Mouse (Mus musculus) Muller cell, postnatal 12 days (primary cell): ENCODE measurements at regions not wholly inside any gene's neighbourhood (a gene's known extent, or its start where the extent isn't known, plus 50 kb on each side); places are given as distances from the start of the nearest gene placed in this dataset.

Experiments used
- DNase-seq: peaks from one replicate; pipeline ENCODE4 v3.0.0-alpha.2; 2015; ENCODE audit errors: inconsistent ontology term

DNA sequence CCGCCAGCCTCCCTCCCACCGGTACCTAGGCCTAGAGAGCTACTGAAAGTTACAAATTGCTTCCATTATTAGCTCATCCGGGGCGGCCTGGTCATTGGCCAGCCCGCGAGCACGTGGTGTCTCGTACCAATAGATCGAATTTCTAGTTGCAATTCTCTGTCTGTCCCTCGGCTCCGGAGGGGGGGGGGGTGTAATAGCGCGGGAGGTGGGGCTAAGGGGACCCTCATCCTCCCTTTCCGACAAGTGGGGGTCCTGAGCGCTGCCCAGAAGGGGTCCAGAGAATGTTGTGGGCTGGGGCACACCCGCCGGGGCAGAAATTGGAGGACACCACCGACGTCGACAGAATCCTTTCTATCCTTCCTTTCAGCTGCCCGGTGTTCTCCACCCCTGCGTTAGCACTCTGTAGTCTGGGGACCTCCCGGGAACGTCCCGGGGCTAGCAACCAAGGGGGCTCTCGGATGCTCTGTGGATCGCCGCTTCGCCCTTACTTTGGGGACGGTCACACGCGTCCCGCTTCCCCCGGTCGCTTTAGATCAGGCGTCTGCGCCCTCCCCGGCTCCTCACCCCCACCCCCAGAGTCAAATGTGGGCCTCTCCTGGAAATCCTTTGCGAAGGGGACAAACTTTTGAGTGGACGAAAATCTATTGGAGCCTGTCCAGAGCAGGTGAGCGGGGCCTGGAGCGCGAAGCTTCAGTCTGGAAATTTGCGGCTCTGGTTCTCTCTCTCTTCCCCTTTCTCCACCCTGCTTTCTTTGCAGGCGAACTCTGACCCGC, 64.6 kb downstream of the Smug1 start:
- peak; percentile 48 for DNase-seq

DNA sequence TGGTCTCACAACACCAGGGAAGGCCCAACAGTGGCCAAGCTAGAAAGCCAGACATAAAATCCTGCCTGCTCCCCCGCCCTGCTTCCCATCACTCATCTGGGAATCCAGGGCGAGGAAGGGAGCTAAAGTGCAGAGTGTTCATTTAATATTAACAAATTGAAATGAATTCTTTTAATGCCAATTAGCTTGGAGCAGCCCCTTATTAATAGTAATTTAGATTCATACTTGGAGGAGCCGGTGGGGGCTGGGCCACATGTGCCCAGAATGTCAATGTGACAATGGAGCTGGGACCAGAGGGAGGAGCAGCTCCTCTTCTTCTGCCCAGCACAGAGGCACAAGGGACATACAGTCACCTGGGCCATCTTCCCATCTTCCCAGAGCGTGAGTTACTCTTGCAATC, 66.8 kb downstream of the Smug1 start:
- no peak for DNase-seq

DNA sequence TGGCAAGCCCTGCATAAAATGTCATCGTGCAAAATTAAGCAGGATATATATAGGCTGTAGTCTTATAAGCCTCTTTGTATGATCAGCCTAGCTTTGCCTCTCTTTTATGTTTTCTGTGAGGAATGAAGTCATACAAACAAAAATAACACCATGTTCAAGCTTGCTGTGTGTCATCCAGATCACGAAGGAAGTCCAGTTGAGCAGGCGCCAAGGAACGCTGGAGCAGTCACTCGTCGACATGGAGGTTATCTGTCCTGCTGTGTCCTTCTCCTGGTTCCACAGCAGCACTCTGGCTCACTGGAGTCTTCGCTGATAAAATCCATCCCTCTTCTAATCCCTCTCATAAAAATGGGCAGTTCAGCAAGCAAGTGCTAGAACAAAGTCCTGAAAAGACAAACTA, 72.4 kb downstream of the Smug1 start:
- DNase-seq, result no peak

DNA sequence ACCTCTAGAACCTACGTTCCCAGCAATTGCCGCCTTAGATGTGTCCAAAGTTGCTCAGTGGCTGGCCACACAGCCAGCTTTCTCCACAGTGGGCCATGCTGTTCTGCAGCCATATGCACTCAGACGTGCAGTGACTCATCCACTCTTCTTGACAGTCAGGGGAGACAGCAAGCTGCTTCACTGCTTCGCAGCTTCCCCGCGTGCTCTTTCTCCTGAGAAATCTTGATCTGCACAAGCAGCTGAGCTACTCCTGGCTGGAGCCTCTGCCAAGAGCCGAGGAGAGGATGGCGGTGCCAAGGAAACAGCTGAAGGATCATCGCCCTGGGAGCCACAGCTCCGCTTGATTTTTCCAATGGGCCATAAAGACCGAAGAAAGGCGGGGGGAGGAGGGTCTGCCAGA, 73.2 kb downstream of the Smug1 start:
- peak; percentile 27 for DNase-seq

DNA sequence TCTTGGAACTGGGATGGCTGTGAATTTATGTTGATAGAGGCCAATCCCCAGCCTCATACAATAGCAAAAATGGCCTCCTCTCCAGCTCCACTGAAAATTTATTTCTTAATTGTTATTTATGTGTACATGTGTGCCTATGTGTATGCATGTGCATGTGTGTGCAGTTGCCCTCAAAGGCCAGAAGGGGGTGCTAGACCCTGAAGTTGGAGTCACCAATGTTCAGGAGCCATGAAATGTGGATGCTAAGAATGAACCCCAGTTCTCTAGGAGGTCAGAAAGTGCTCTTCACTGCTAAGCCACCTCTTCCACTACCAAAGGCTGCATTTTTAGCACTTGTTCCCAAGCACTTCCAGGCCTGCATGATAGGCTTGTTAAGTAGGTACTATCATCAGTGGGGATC, 73.8 kb downstream of the Hoxc4 start:
- no peak for DNase-seq

DNA sequence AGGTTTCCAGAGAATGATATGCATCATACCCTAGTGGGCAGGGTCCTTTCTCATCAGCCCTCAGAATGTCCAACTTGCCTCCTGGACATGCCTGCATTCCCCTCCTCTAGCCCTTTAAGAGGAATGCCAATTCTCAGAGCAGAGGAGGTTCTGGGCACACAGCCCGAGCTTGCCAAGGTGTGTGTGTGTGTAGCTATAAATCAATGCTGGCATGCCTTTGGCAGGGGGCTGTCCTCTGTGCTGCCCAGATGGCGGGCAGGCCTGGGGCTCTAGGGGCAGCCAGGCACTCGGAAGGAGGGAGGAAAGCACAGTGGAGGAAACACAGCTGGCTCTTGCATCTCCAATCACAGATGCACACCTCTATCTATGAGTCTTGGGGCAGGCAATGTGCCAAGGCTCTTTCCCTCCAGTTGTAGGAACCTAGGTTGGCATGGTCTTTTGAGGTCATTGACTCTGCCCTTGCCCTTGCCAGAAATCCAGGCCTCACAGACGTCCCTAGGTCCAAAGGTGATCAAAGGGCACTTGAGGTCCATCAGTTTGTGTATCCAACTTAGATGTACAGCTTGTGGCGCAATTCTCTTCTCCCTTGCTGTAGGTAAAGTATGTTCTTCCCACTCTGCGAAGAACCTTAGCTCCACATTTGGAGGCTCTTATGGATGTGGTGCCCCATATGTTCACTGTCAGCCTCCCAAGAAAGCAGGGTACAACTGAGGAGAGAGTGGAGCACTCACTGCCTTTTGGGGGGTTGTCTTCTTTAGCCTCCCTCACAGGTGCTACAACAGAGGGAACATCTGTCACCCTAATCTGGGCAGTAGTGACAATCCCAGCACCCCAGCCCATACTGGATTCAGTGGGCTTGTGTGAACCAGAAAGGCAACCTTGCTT, 71.8 kb downstream of the Hoxc4 start:
- DNase-seq, result no peak

DNA sequence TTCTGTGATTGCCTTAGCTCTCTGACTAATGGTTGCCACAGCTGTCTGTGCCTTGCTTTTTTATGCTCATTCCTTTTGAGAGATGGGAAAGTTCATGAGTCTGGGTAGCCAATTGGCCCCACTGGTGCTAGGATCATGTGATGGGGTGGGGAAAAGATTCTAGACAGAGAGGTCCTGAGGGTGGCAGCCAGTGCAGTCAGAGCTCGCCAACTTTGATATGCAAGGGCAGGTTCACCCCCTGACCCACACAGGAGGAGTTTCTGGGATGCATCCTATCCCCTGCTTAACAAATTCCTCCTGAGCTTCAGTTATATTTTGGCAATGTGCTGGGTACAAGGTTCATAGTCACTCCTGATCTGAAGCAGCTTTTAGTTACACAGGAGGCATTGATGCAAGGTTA, 71.1 kb downstream of the Hoxc4 start:
- DNase-seq, result no peak

DNA sequence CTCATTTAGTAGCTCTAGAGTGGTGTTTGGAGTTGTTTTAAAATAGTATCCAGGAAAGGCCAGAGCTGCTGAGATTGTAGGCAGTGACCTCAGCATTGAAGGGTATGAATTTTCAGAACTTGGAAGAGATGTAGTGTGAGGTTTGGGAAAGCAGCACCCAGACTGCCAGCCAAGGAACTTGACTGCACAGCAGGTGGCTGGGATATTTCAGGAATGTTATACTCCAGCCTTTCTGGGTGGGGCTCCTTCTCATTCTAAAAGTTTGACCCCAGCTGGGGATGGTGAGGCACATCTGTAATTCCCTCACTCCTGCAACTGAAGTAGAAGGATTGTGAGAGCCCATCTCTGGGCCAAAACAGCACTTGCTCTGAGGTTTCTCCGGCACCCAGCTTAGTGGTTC, 70.7 kb downstream of the Hoxc4 start:
- DNase-seq, result no peak

DNA sequence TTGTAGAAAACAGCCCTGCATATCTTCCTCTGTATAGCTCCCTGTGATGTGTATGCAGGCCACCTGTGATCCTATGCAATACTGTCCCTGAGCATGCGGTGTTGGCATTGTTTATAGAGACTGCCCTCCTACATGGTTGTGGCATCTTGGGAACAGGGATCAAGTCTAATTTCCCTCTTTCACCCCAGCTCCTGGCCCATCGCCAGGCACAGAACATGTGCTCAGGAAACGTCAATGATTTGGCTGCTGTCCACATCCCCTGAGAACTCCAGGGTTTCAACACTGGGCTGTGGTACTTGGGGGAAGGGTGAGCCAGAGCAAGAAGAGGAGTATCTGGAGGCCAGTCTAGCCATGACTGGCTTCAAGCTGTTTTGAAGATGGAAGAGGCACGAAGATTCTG, 68.5 kb downstream of the Hoxc4 start:
- no peak for DNase-seq

DNA sequence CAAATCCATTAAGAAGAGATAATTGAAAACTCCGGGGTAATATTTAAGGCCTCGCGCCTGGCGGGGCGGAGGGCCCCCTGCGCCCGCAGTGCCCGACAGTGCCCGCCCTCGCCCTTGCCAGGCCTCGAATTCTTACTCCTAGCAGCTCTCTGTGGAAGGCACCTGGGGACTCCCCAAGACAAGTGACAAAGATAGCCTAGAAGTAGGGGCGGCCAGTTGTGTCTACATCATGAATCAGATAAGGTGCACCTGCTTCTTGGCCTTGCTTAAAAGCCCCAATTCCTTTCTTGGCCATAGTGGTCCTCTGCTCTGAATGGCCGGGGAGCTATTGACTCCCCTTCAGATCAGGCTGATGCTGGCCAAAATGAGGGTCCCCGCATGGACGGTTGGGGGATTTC, 67.9 kb downstream of the Hoxc4 start:
- DNase-seq, result no peak
